In the genomic region with DNA sequence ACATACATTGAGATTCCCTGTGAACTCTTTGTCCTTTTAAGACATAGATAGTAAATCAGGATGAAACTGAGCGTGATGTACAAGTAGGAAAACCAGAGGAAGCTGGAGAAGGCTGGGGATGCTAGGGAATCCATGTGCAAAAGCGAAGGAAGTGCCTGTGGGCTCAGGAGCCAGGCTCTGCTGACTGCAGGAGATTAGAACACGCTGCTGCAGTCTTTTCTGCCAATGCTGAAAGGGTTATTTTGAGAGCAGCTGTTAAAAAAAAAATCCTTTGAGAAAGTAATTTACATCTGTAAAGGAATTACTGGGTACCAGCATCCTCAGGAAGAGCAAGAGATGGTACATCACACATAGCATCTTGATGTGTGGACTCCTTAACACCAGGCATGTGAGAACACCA, we compare ENCODE assay signal across 22 mouse cellular contexts. TPM values are rescaled to one million over a fixed set of nuclear protein-coding genes. Genes with fewer than 3 reads are reported as not detected.
DNase-seq lines count a peak whose midpoint lies in the region; TF ChIP-seq lines count a peak whose summit lies in the region.
"Had no signal": no experiment of that assay in that cellular context is flagged by ENCODE, and none has a peak within 500 bp of the region (broad histone marks: within the 10 kb centered on the region; RNA-seq: fewer than 3 reads in every experiment).

No protein-coding gene starts in this region.

- H3K4me1 ChIP-seq in cortical plate, adult 2 months (ENCODE audit: control insufficient read depth, insufficient read depth, low read length): peaks cover 8% of the 10 kb centered on the region
- no peaks in the 10 kb centered on the region for H3K4me1 ChIP-seq in heart, adult 2 months (ENCODE audit: control insufficient read depth, insufficient read depth, low read length)
- H3K4me1 ChIP-seq: embryonic facial prominence, embryonic 15.5 days had no signal

- TF ChIP-seq CTCF in left cerebral cortex, adult 2 months (IDR thresholded peaks at IDR 0.05): no peak
- no peak for TF ChIP-seq CTCF in cortical plate, adult 2 months (IDR thresholded peaks at IDR 0.05; ENCODE audit: extremely low read depth, insufficient read depth, low read length)
- TF ChIP-seq CTCF in heart, adult 2 months (IDR thresholded peaks at IDR 0.05): no peak

- no peak for TF ChIP-seq EP300 in heart, adult 2 months (IDR thresholded peaks at IDR 0.05; ENCODE audit: insufficient read depth, low read depth, low read length)

- intact Hi-C loops in left cerebral cortex, adult 2 months (cut with DNase I): no loop called here
- intact Hi-C loops in left cerebral cortex, postnatal 4 days (cut with DNase I): no loop called here
- intact Hi-C loops in heart, adult 2 months (cut with DNase I): loop anchor here (5.0 kb wide), 1 partner anchor 72 kb away; no protein-coding TSS in a partner anchor

- no peak for DNase-seq in left cerebral cortex, adult 2 months (ENCODE audit: extremely low spot score in 1 of 2, low spot score in 2 of 2)
- DNase-seq in left cerebral cortex, postnatal 4 days: no peak
- peak; percentile 53 for DNase-seq in brain, adult 2 months (ENCODE audit: low read depth, low spot score)
- no peak for DNase-seq in heart, adult 2 months
- DNase-seq: adrenal gland, adult 2 months; adrenal gland, postnatal 10 days; adrenal gland, postnatal 25 days; cerebellum, adult 11-12 months; cerebellum, adult 2 months; cerebellum, adult 9-10 months; cerebellum, postnatal 10 days; cerebellum, postnatal 25 days; embryo, embryonic 11 days had no signal

- peak overlapping the region; percentile 62 for H3K27ac ChIP-seq in left cerebral cortex, adult 2 months
- peak overlapping the region; percentile 88 for H3K27ac ChIP-seq in cortical plate, adult 2 months (ENCODE audit: insufficient read depth, low read length)
- no peak overlapping the region for H3K27ac ChIP-seq in heart, adult 2 months
- H3K27ac ChIP-seq: embryonic facial prominence, embryonic 13.5 days; embryonic facial prominence, embryonic 15.5 days; forebrain, embryonic 10.5 days; forebrain, embryonic 12.5 days had no signal

- peaks cover 1% of the 10 kb centered on the region; the same call in 1 of the 2 replicates for H3K27me3 ChIP-seq in heart, adult 2 months (ENCODE audit: control insufficient read depth, insufficient read depth, low read length)
- H3K27me3 ChIP-seq: embryonic facial prominence, embryonic 13.5 days; embryonic facial prominence, embryonic 15.5 days; forebrain, embryonic 12.5 days had no signal

- H3K79me2 ChIP-seq in heart, adult 2 months (replicated peaks; ENCODE audit: control insufficient read depth, insufficient read depth, low read length): no peaks in the 10 kb centered on the region

- no peak overlapping the region for H3K9ac ChIP-seq in heart, adult 2 months (ENCODE audit: low read depth, low read length)
- H3K9ac ChIP-seq: embryonic facial prominence, embryonic 13.5 days; embryonic facial prominence, embryonic 15.5 days; forebrain, embryonic 12.5 days had no signal

- WGBS in heart, adult 2 months: 61% methylated on average over 3 of the region's 3 CpGs

- H3K36me3 ChIP-seq in heart, adult 2 months (ENCODE audit: control insufficient read depth, insufficient read depth, low read length): no peaks in the 10 kb centered on the region
- H3K36me3 ChIP-seq: embryonic facial prominence, embryonic 13.5 days; embryonic facial prominence, embryonic 15.5 days; forebrain, embryonic 10.5 days; forebrain, embryonic 12.5 days had no signal

- TF ChIP-seq POLR2A in cortical plate, adult 2 months (IDR thresholded peaks at IDR 0.05; ENCODE audit: extremely low read depth, insufficient read depth, low read length): no peak
- TF ChIP-seq POLR2A in heart, adult 2 months (IDR thresholded peaks at IDR 0.05; ENCODE audit: insufficient read depth, low read depth, low read length): no peak

- H3K4me3 ChIP-seq in left cerebral cortex, adult 2 months: no peak overlapping the region
- H3K4me3 ChIP-seq in cortical plate, adult 2 months (ENCODE audit: insufficient read depth, low read length): no peak overlapping the region
- H3K4me3 ChIP-seq in heart, adult 2 months: no peak overlapping the region
- H3K4me3 ChIP-seq: embryonic facial prominence, embryonic 13.5 days; embryonic facial prominence, embryonic 15.5 days; erythroblast, embryonic 14.5 days; forebrain, embryonic 10.5 days; forebrain, embryonic 12.5 days had no signal

RNA-seq across cellular contexts. Expression of gene Rnf112, which starts 23.9 kb away (rescaled TPM):
- 100 to 1,000 TPM; 328 to 336 TPM for total RNA-seq in left cerebral cortex, adult 2 months (2021)
- total RNA-seq in left cerebral cortex, postnatal 4 days (2021): 100 to 1,000 TPM in 1 of 2 experiments, 10 to 100 TPM in 1; 89.8 to 101 TPM
- polyA plus RNA-seq in cortical plate, adult 2 months (2012; rRNA removed): 453 and 528 TPM in 2 replicates
- under 1 TPM; 0.10 to 0.30 TPM for total RNA-seq in heart, adult 2 months (2021)
- polyA plus RNA-seq in heart, adult 2 months (2012; rRNA removed): 0.15 and 0.18 TPM in 2 replicates
- total RNA-seq: MEL had no signal
- polyA plus RNA-seq: C2C12; erythroblast, embryonic 14.5 days had no signal

RNA-seq across cellular contexts. Expression of gene Slc47a1, which starts 51.9 kb away (rescaled TPM):
- 1 to 10 TPM; 1.4 to 2.3 TPM for total RNA-seq in left cerebral cortex, adult 2 months (2021)
- total RNA-seq in left cerebral cortex, postnatal 4 days (2021): 1 to 10 TPM; 1.5 to 2.1 TPM
- polyA plus RNA-seq in cortical plate, adult 2 months (2012; rRNA removed): 3.8 and 6.4 TPM in 2 replicates
- 10 to 100 TPM; 27.7 to 32.0 TPM for total RNA-seq in heart, adult 2 months (2021)
- polyA plus RNA-seq in heart, adult 2 months (2012; rRNA removed): 51.1 and 92.7 TPM in 2 replicates
- polyA plus RNA-seq: erythroblast, embryonic 14.5 days; forebrain, embryonic 12.5 days; forebrain, embryonic 14.5 days had no signal

RNA-seq across cellular contexts. Expression of gene Mfap4, which starts 55.2 kb away (rescaled TPM):
- 1 to 10 TPM; 2.5 to 2.7 TPM for total RNA-seq in left cerebral cortex, adult 2 months (2021)
- 10 to 100 TPM; 10.2 to 12.2 TPM for total RNA-seq in left cerebral cortex, postnatal 4 days (2021)
- 3.2 and 4.6 TPM in 2 replicates for polyA plus RNA-seq in cortical plate, adult 2 months (2012; rRNA removed)
- 10 to 100 TPM; 18.4 to 22.9 TPM for total RNA-seq in heart, adult 2 months (2021)
- polyA plus RNA-seq in heart, adult 2 months (2012; rRNA removed): 125 and 143 TPM in 2 replicates
- total RNA-seq: MEL had no signal
- polyA plus RNA-seq: C2C12; erythroblast, embryonic 14.5 days had no signal

Comparison
In these comparisons a context has a peak if more than half of its experiments do, and no peak if none do; other contexts are left out.
1. RNA of gene Rnf112, which starts 23.9 kb away (total RNA-seq): 328 to 336 TPM in left cerebral cortex, adult 2 months and 89.8 to 101 TPM in left cerebral cortex, postnatal 4 days; 0.10 to 0.30 TPM in heart, adult 2 months; every median in the first group is over 10 times any median in the second.
2. RNA of gene Slc47a1, which starts 51.9 kb away (total RNA-seq): 27.7 to 32.0 TPM in heart, adult 2 months; 1.4 to 2.3 TPM in left cerebral cortex, adult 2 months and 1.5 to 2.1 TPM in left cerebral cortex, postnatal 4 days; every median in the first group is over 4 times any median in the second.